Mouse (Mus musculus) bone marrow macrophage, adult 2 months (primary cell): Measurements from ENCODE around the gene Sh3gl1.

ENCODE experiments used
- CTCF ChIP-seq: IDR thresholded peaks from 2 replicates; pipeline ENCODE4 v1.5.1; 2012; ENCODE audit warnings: low read depth, mild to moderate bottlenecking, low read length, moderate library complexity
- POLR2A ChIP-seq: IDR thresholded peaks from 2 replicates; pipeline ENCODE4 v1.6.1; 2012; ENCODE audit warnings: mild to moderate bottlenecking, low read depth, low read length, borderline replicate concordance

DNA sequence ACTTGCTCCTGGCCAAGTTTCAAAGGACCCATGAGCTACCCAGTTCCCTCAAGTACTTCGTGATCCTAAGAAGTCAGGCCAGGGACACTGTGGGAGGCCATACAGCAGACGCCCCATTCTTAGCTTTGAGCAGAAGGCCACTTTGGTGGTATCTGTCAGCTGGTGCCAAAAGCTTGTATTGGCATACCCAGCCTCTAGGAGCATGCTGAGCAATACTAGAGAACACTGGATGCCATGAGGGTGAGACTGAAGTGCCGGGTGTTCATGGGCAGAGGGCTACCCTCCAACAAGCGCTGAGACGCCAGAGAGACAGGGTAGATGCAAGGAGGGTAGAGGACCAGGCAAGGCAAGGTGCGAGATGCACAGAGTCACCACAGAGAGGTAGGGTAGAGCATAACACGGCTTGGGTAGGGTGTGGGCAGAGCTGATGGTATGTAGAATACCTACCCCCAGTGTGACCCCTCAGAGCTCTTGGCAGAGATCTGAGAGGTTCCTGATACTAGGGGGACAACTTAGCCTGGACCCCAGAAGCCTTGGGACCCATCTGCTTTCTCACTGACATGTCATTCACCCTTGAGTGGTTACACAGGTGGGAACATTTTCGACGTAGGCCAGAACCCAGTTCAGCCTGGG, 6.1 kb downstream of the Sh3gl1 start:
- TF ChIP-seq POLR2A = no peak
- TF ChIP-seq CTCF = no peak
